Mouse (Mus musculus): ENCODE data around the gene Car10. TPM values are rescaled to one million over a fixed set of nuclear protein-coding genes. Genes with fewer than 3 reads are reported as not detected.

Car10 gene
- total RNA-seq (2014; rRNA removed) = 49.8 and 54.1 TPM in 2 replicates
- polyA plus RNA-seq (2015; fragmentation: Nextera tagmentation; extraction: Ambion mirVana) = 38.1 and 45.0 TPM in 2 replicates

- Histone ChIP-seq H3K9me3 (ENCODE audit: low read length) (no peaks in the 10 kb centered on the region), H3K36me3 (ENCODE audit: insufficient read depth, low read length) (no peaks in the 10 kb centered on the region), H3K27me3 (ENCODE audit: insufficient read depth, low read length) (no peaks in the 10 kb centered on the region), H3K27ac (peak within 1 kb of the TSS; percentile 71), H3K4me3 (ENCODE audit: low read length) (peak within 1 kb of the TSS; percentile 67), H3K4me2 (ENCODE audit: low read depth, low read length) (peak within 1 kb of the TSS; percentile 91), H3K9ac (replicated peaks; ENCODE audit: low read length) (peak within 1 kb of the TSS; percentile 60), H3K4me1 (ENCODE audit: insufficient read depth, low read length) (no peaks in the 10 kb centered on the region)
- peak; percentile 48; the same call in 1 of the 2 replicates for ATAC-seq
- WGBS = under 1% methylated on average over 46 of the region's 48 CpGs
- no peak for TF ChIP-seq CTCF (IDR thresholded peaks at IDR 0.05; ENCODE audit: low read depth)
- peak; percentile 66 for DNase-seq (ENCODE audit: low spot score)
Observed at GRCm38 (mm10) chr11:93097941-93098828, at the start of gene Car10. Gene Car10, plus strand, starts transcription at chr11:93098028.

DNA sequence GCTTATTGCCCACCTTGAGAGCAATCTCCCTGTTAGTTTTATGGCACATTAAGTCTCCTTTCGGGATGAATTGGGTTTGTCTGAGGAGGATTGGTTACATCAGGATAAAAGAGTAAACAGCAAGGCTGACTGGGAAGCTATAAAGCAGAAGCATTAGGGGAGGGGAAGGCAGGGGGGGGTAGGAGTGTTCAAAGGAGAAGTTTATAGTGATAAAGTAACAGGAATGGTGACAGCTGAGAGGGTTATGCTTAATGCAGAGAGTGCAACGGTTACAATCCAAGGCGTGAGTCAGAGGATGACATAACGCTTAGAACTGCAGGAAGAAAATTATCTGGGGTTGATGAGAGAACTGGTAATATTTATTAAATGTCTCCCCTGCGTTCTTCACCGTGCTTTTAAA lies 32.8 kb upstream of the Car10 start:
- Histone ChIP-seq H3K4me2 (ENCODE audit: low read depth, low read length) (no peak overlapping the region), H3K27ac (no peak overlapping the region), H3K27me3 (ENCODE audit: insufficient read depth, low read length) (no peaks in the 10 kb centered on the region), H3K4me3 (ENCODE audit: low read length) (no peak overlapping the region), H3K9me3 (ENCODE audit: low read length) (no peaks in the 10 kb centered on the region), H3K9ac (replicated peaks; ENCODE audit: low read length) (no peak overlapping the region), H3K36me3 (ENCODE audit: insufficient read depth, low read length) (no peaks in the 10 kb centered on the region), H3K4me1 (ENCODE audit: insufficient read depth, low read length) (no peaks in the 10 kb centered on the region)
- DNase-seq (ENCODE audit: low spot score) = no peak
- TF ChIP-seq CTCF (IDR thresholded peaks at IDR 0.05; ENCODE audit: low read depth) = no peak
- no peak for ATAC-seq
- WGBS = 73% methylated on average over 6 of the region's 6 CpGs

- DNase-seq (ENCODE audit: low spot score) (no peak), ATAC-seq (no peak)
- H3K36me3 ChIP-seq (ENCODE audit: insufficient read depth, low read length) = no peaks in the 10 kb centered on the region
- no peak overlapping the region for H3K4me3 ChIP-seq (ENCODE audit: low read length)
- WGBS = 72% methylated on average over 3 of the region's 3 CpGs
- H3K4me2 ChIP-seq (ENCODE audit: low read depth, low read length) = no peak overlapping the region
- TF ChIP-seq CTCF (IDR thresholded peaks at IDR 0.05; ENCODE audit: low read depth) = no peak
- H3K9me3 ChIP-seq (ENCODE audit: low read length) = no peaks in the 10 kb centered on the region
- no peaks in the 10 kb centered on the region for H3K27me3 ChIP-seq (ENCODE audit: insufficient read depth, low read length)
- no peak overlapping the region for H3K27ac ChIP-seq
- no peaks in the 10 kb centered on the region for H3K4me1 ChIP-seq (ENCODE audit: insufficient read depth, low read length)
- no peak overlapping the region for H3K9ac ChIP-seq (replicated peaks; ENCODE audit: low read length)
Observed at GRCm38 (mm10) chr11:93065656-93066181, 32.1 kb upstream of the Car10 start.

- no peaks in the 10 kb centered on the region for H3K36me3 ChIP-seq (ENCODE audit: insufficient read depth, low read length)
- no peak overlapping the region for H3K9ac ChIP-seq (replicated peaks; ENCODE audit: low read length)
- H3K9me3 ChIP-seq (ENCODE audit: low read length) = no peaks in the 10 kb centered on the region
- ATAC-seq (no peak), DNase-seq (ENCODE audit: low spot score) (peak; percentile 42)
- 21% methylated on average over 2 of the region's 2 CpGs for WGBS
- no peak overlapping the region for H3K4me2 ChIP-seq (ENCODE audit: low read depth, low read length)
- no peaks in the 10 kb centered on the region for H3K4me1 ChIP-seq (ENCODE audit: insufficient read depth, low read length)
- H3K4me3 ChIP-seq (ENCODE audit: low read length) = no peak overlapping the region
- TF ChIP-seq CTCF (IDR thresholded peaks at IDR 0.05; ENCODE audit: low read depth) = peak; percentile 66
- no peaks in the 10 kb centered on the region for H3K27me3 ChIP-seq (ENCODE audit: insufficient read depth, low read length)
- no peak overlapping the region for H3K27ac ChIP-seq
Observed at GRCm38 (mm10) chr11:93095588-93095987, 2.2 kb upstream of the Car10 start.

DNA sequence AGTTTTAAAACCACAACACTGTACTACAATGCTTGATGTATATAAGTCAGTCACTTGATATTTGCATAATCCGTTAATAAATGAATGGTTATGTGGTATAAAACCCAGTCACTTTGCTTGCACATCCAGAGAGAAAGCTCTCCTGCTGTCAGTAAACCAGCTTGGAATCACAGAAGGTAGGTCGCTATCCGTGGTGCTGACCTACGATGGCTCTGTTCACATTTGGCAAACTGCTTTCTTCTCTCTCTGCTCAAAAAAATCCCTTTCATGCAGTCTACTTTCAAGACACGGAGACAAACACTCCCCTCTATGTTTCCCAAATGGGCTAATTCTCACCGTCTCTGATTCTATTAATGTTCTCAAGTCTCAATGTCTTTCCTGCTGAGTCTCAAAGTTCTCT lies 827 bp upstream of the Car10 start:
- no peak for TF ChIP-seq CTCF (IDR thresholded peaks at IDR 0.05; ENCODE audit: low read depth)
- Histone ChIP-seq H3K9ac (replicated peaks; ENCODE audit: low read length) (peak overlapping the region; percentile 60; the same call in 1 of the 2 replicates), H3K27ac (peak overlapping the region; percentile 71; the same call in 1 of the 2 replicates), H3K27me3 (ENCODE audit: insufficient read depth, low read length) (no peaks in the 10 kb centered on the region), H3K36me3 (ENCODE audit: insufficient read depth, low read length) (no peaks in the 10 kb centered on the region), H3K4me1 (ENCODE audit: insufficient read depth, low read length) (no peaks in the 10 kb centered on the region), H3K4me3 (ENCODE audit: low read length) (peak overlapping the region; percentile 67), H3K4me2 (ENCODE audit: low read depth, low read length) (peak overlapping the region; percentile 91), H3K9me3 (ENCODE audit: low read length) (no peaks in the 10 kb centered on the region)
- WGBS = 0% methylated on average over 6 of the region's 6 CpGs
- ATAC-seq (no peak), DNase-seq (ENCODE audit: low spot score) (peak; percentile 68)

DNA sequence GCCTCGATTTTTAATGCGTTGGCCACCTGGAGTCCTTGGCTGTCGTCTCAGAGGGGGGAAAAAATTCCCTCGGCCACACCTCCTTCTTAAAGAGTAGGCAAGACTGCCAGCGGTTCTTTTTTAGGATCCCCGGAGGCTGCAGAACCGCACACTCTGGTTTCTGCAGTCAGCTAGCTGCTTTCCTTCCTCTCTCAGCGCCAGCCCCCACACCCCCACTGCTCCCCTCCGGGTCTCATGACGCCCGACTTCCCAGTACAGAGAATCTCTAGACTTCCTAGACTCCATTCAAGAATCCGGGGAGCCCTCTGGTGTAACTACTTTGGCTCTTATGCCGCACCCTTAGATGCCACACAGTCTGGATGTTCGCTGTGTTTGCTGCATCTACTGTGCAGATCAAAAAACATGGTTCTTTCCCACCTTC lies 387 bp upstream of the Car10 start:
- H3K27me3 ChIP-seq (ENCODE audit: insufficient read depth, low read length) = no peaks in the 10 kb centered on the region
- H3K4me3 ChIP-seq (ENCODE audit: low read length) = peak overlapping the region; percentile 67
- no peaks in the 10 kb centered on the region for H3K9me3 ChIP-seq (ENCODE audit: low read length)
- no peak for TF ChIP-seq CTCF (IDR thresholded peaks at IDR 0.05; ENCODE audit: low read depth)
- H3K36me3 ChIP-seq (ENCODE audit: insufficient read depth, low read length) = no peaks in the 10 kb centered on the region
- peak overlapping the region; percentile 91 for H3K4me2 ChIP-seq (ENCODE audit: low read depth, low read length)
- no peaks in the 10 kb centered on the region for H3K4me1 ChIP-seq (ENCODE audit: insufficient read depth, low read length)
- 3% methylated on average over 14 of the region's 14 CpGs for WGBS
- DNase-seq (ENCODE audit: low spot score) = peak; percentile 53
- peak overlapping the region; percentile 60 for H3K9ac ChIP-seq (replicated peaks; ENCODE audit: low read length)
- H3K27ac ChIP-seq = peak overlapping the region; percentile 71; the same call in 1 of the 2 replicates
- ATAC-seq = no peak

Data from hindbrain, postnatal 0 days (tissue).